Mouse (Mus musculus): ENCODE measurements around the gene Cmss1. TPM values are rescaled to one million over a fixed set of nuclear protein-coding genes. Genes with fewer than 3 reads are reported as not detected.

Gene Cmss1
- total RNA-seq, 2 experiments from 2014 or later, result 82.9 to 84.0 TPM

- DNase-seq (ENCODE audit: low spot score), result no peak
Measured at GRCm38 (mm10) chr16:57438288-57438685, 168.4 kb downstream of the Cmss1 start.

GRCm38 (mm10) chr16:57437523-57438287, 169.0 kb downstream of the Cmss1 start:
- no peak for DNase-seq (ENCODE audit: low spot score)
- intact Hi-C loops (cut with DNase I), result no loop called here

More at GRCm38 (mm10) chr16:57438288-57438685, 168.4 kb downstream of the Cmss1 start:
- intact Hi-C loops (cut with DNase I), result no loop called here

GRCm38 (mm10) chr16:57434640-57435039, 172.0 kb downstream of the Cmss1 start:
- intact Hi-C loops (cut with DNase I), result no loop called here
- DNase-seq (ENCODE audit: low spot score), result no peak

GRCm38 (mm10) chr16:57433671-57434070, 173.0 kb downstream of the Cmss1 start:
- intact Hi-C loops (cut with DNase I), result no loop called here
- no peak for DNase-seq (ENCODE audit: low spot score)

GRCm38 (mm10) chr16:57433173-57433572, 173.5 kb downstream of the Cmss1 start:
- intact Hi-C loops (cut with DNase I), result no loop called here

GRCm38 (mm10) chr16:57431294-57431693, 175.4 kb downstream of the Cmss1 start:
- intact Hi-C loops (cut with DNase I), result no loop called here
- DNase-seq (ENCODE audit: low spot score), result no peak

More at GRCm38 (mm10) chr16:57433173-57433572, 173.5 kb downstream of the Cmss1 start:
- DNase-seq (ENCODE audit: low spot score), result no peak

GRCm38 (mm10) chr16:57428977-57429376, 177.7 kb downstream of the Cmss1 start:
- intact Hi-C loops (cut with DNase I), result no loop called here
- DNase-seq (ENCODE audit: low spot score), result no peak

GRCm38 (mm10) chr16:57427516-57428285, 179.0 kb downstream of the Cmss1 start:
- intact Hi-C loops (cut with DNase I), result no loop called here
- peak; percentile 73 for DNase-seq (ENCODE audit: low spot score)

- intact Hi-C loops (cut with DNase I), result no loop called here
- no peak for DNase-seq (ENCODE audit: low spot score)
Measured at GRCm38 (mm10) chr16:57426680-57427079, 180.0 kb downstream of the Cmss1 start.

- no peak for DNase-seq (ENCODE audit: low spot score)
- intact Hi-C loops (cut with DNase I), result loop anchor here (5.0 kb wide), 1 partner anchor 129 kb away; no protein-coding TSS in a partner anchor
Measured at GRCm38 (mm10) chr16:57423001-57423800, 183.5 kb downstream of the Cmss1 start.

GRCm38 (mm10) chr16:57421680-57422417, 184.8 kb downstream of the Cmss1 start:
- intact Hi-C loops (cut with DNase I), result loop anchor here (5.0 kb wide), 1 partner anchor 130 kb away; no protein-coding TSS in a partner anchor

GRCm38 (mm10) chr16:57420773-57421556, 185.7 kb downstream of the Cmss1 start:
- DNase-seq (ENCODE audit: low spot score), result peak; percentile 21
- intact Hi-C loops (cut with DNase I), result loop anchor here (5.0 kb wide), 1 partner anchor 131 kb away; no protein-coding TSS in a partner anchor

More at GRCm38 (mm10) chr16:57421680-57422417, 184.8 kb downstream of the Cmss1 start:
- DNase-seq (ENCODE audit: low spot score), result no peak

GRCm38 (mm10) chr16:57419881-57420280, 186.8 kb downstream of the Cmss1 start:
- no peak for DNase-seq (ENCODE audit: low spot score)
- intact Hi-C loops (cut with DNase I), result loop anchor here (5.0 kb wide), 2 partner anchors 132 to 162 kb away; no protein-coding TSS in a partner anchor

- peak; percentile 49 for DNase-seq (ENCODE audit: low spot score)
- intact Hi-C loops (cut with DNase I), result loop anchor here (5.0 kb wide), 1 partner anchor 163 kb away; no protein-coding TSS in a partner anchor
Measured at GRCm38 (mm10) chr16:57419332-57419731, 187.3 kb downstream of the Cmss1 start.

GRCm38 (mm10) chr16:57417955-57418354, 188.7 kb downstream of the Cmss1 start:
- DNase-seq (ENCODE audit: low spot score), result no peak
- intact Hi-C loops (cut with DNase I), result loop anchor here (5.0 kb wide), 1 partner anchor 164 kb away; no protein-coding TSS in a partner anchor

- intact Hi-C loops (cut with DNase I), result loop anchor here (5.0 kb wide), 1 partner anchor 165 kb away; no protein-coding TSS in a partner anchor
- no peak for DNase-seq (ENCODE audit: low spot score)
Measured at GRCm38 (mm10) chr16:57417017-57417416, 189.6 kb downstream of the Cmss1 start.

- intact Hi-C loops (cut with DNase I), result loop anchor here (5.0 kb wide), 1 partner anchor 166 kb away; no protein-coding TSS in a partner anchor
- no peak for DNase-seq (ENCODE audit: low spot score)
Measured at GRCm38 (mm10) chr16:57416049-57416448, 190.6 kb downstream of the Cmss1 start.

- intact Hi-C loops (cut with DNase I), result no loop called here
- DNase-seq (ENCODE audit: low spot score), result no peak
Measured at GRCm38 (mm10) chr16:57412766-57413165, 193.9 kb downstream of the Cmss1 start.
